Mouse (Mus musculus) kidney, adult 9 months (tissue): Measurements from ENCODE around the gene Phtf2.

Experiments
- DNase-seq: peaks from one replicate; pipeline ENCODE4 v3.0.0; 2022

Phtf2 gene

GRCm38 (mm10) chr5:20881915-20882800, at the start of gene Phtf2, which contains the start of gene Tmem60:
TSS of gene Phtf2 (minus strand) at chr5:20882124.
TSS of gene Tmem60 (plus strand) at chr5:20882191.
- DNase-seq: peak; percentile 99

GRCm38 (mm10) chr5:20931300-20931699, 49.4 kb upstream of the Phtf2 start:
- DNase-seq: no peak

GRCm38 (mm10) chr5:20930430-20930829, 48.5 kb upstream of the Phtf2 start:
- no peak for DNase-seq

- DNase-seq: no peak
These were observed 47.8 kb upstream of the Phtf2 start for GRCm38 (mm10) chr5:20929669-20930151.

GRCm38 (mm10) chr5:20925451-20925850, 43.5 kb upstream of the Phtf2 start:
- no peak for DNase-seq

- no peak for DNase-seq
These were observed 42.7 kb upstream of the Phtf2 start for GRCm38 (mm10) chr5:20924608-20925007.

- no peak for DNase-seq
These were observed 37.6 kb upstream of the Phtf2 start for GRCm38 (mm10) chr5:20919566-20919965.

- DNase-seq: peak; percentile 49
These were observed 37.0 kb upstream of the Phtf2 start for GRCm38 (mm10) chr5:20918967-20919366.

GRCm38 (mm10) chr5:20913372-20914275, 31.7 kb upstream of the Phtf2 start:
- peak; percentile 85 for DNase-seq

GRCm38 (mm10) chr5:20911741-20912140, 29.8 kb upstream of the Phtf2 start:
- DNase-seq: no peak

GRCm38 (mm10) chr5:20906191-20906590, 24.3 kb upstream of the Phtf2 start:
- no peak for DNase-seq

- DNase-seq: no peak
These were observed 23.5 kb upstream of the Phtf2 start for GRCm38 (mm10) chr5:20905437-20905836.

GRCm38 (mm10) chr5:20904647-20905046, 22.7 kb upstream of the Phtf2 start:
- no peak for DNase-seq

- DNase-seq: no peak
These were observed 15.7 kb upstream of the Phtf2 start for GRCm38 (mm10) chr5:20897446-20898167.

GRCm38 (mm10) chr5:20884036-20884620, 2.2 kb upstream of the Phtf2 start:
- no peak for DNase-seq

- peak; percentile 52 for DNase-seq
These were observed 838 bp downstream of the Phtf2 start for GRCm38 (mm10) chr5:20880797-20881775.

- DNase-seq: peak; percentile 14
These were observed 1.5 kb downstream of the Phtf2 start for GRCm38 (mm10) chr5:20880386-20880785.

GRCm38 (mm10) chr5:20876934-20877426, 4.9 kb downstream of the Phtf2 start:
- no peak for DNase-seq

GRCm38 (mm10) chr5:20873146-20873545, 8.8 kb downstream of the Phtf2 start:
- DNase-seq: no peak

- DNase-seq: no peak
These were observed 16.6 kb downstream of the Phtf2 start for GRCm38 (mm10) chr5:20865193-20865755.
